Mouse (Mus musculus) MEL (cell line): ENCODE data around the gene Thsd1. TPM values are rescaled to one million over a fixed set of nuclear protein-coding genes. Genes with fewer than 3 reads are reported as not detected.

Experiments used
- DNase-seq: peaks from one replicate; pipeline ENCODE4 v3.0.0; 2011; ENCODE audit warnings: low read depth, low spot score
- H3K27ac ChIP-seq: 2 replicates; pipeline ENCODE4 v1.5.1; 2012; ENCODE audit warnings: low read depth, mild to moderate bottlenecking, control low read depth, low read length, moderate library complexity; ENCODE audit not compliant: control insufficient read depth
- H3K27me3 ChIP-seq, 2 experiments: fragments of 150-350 bp in 1 of 2; sonication (generic) in 1 of 2; 2 replicates each; pipeline ENCODE4 v1.6.1; 2012; ENCODE audit warnings: low read length in 2 of 2, mild to moderate bottlenecking in 2 of 2, improper control_type of control experiment in 1 of 2, moderate library complexity in 1 of 2; ENCODE audit not compliant: insufficient read depth in 2 of 2, control insufficient read depth in 1 of 2
- H3K36me3 ChIP-seq, 2 experiments: 2 replicates each; pipeline ENCODE4 v1.6.1; 2012 to 2014; ENCODE audit warnings: low read length in 2 of 2, improper control_type of control experiment in 1 of 2, inconsistent platforms in 1 of 2, mild to moderate bottlenecking in 1 of 2; ENCODE audit not compliant: insufficient read depth in 2 of 2, control insufficient read depth in 1 of 2
- H3K4me1 ChIP-seq, 2 experiments: fragments of 150-350 bp in 1 of 2; sonication (generic) in 1 of 2; 2 replicates each; pipeline ENCODE4 v1.6.1; 2012; ENCODE audit warnings: low read length in 2 of 2, improper control_type of control experiment in 1 of 2, mild to moderate bottlenecking in 1 of 2; ENCODE audit not compliant: insufficient read depth in 2 of 2, control insufficient read depth in 1 of 2
- H3K4me3 ChIP-seq, 2 experiments: fragments of 150-350 bp in 1 of 2; sonication (generic) in 1 of 2; 2 replicates each; pipeline ENCODE4 v1.5.1; 2012; ENCODE audit warnings: low read depth in 2 of 2, low read length in 2 of 2, mild to moderate bottlenecking in 2 of 2, moderate library complexity in 2 of 2, control low read depth in 1 of 2, improper control_type of control experiment in 1 of 2; ENCODE audit not compliant: control insufficient read depth in 1 of 2, insufficient read depth in 1 of 2
- H3K79me2 ChIP-seq: 2 replicates; pipeline ENCODE4 v1.6.1; 2012; ENCODE audit warnings: mild to moderate bottlenecking, low read length, moderate library complexity; ENCODE audit not compliant: control insufficient read depth, poor library complexity, insufficient read depth
- H3K9ac ChIP-seq: 2 replicates; pipeline ENCODE4 v1.6.1; 2012; ENCODE audit warnings: low read depth, mild to moderate bottlenecking, control low read depth, low read length, moderate library complexity; ENCODE audit not compliant: control insufficient read depth, poor library complexity, severe bottlenecking
- H3K9me3 ChIP-seq: fragments of 150-350 bp; sonication (generic); replicated peaks from 2 replicates; pipeline ENCODE4 v1.6.1; 2012; ENCODE audit warnings: mild to moderate bottlenecking, low read length, improper control_type of control experiment, moderate library complexity; ENCODE audit not compliant: insufficient read depth
- BHLHE40 ChIP-seq: IDR thresholded peaks from 2 replicates; pipeline ENCODE4 v1.6.1; 2012; ENCODE audit warnings: low read depth, mild to moderate bottlenecking, inconsistent platforms, low read length, improper control_type of control experiment, borderline replicate concordance
- CHD1 ChIP-seq: IDR thresholded peaks from 2 replicates; pipeline ENCODE4 v1.6.1; 2012; ENCODE audit warnings: low read depth, mild to moderate bottlenecking, inconsistent platforms, low read length, improper control_type of control experiment
- CTCF ChIP-seq, 3 experiments: IDR thresholded peaks in 2 of 3; conservative IDR thresholded peaks in 1 of 3; 2 replicates each; pipeline ENCODE4 v1.5.1; 2011 to 2012; ENCODE audit warnings: low read length in 3 of 3, low read depth in 2 of 3, mild to moderate bottlenecking in 2 of 3, improper control_type of control experiment in 1 of 3, inconsistent platforms in 1 of 3, mixed read lengths in 1 of 3, moderate library complexity in 1 of 3; ENCODE audit not compliant: control insufficient read depth in 1 of 3, insufficient read depth in 1 of 3, poor library complexity in 1 of 3, severe bottlenecking in 1 of 3
- E2F4 ChIP-seq: IDR thresholded peaks from 2 replicates; pipeline ENCODE4 v1.6.1; 2011; ENCODE audit warnings: low read depth, low read length, improper control_type of control experiment, borderline replicate concordance
- EP300 ChIP-seq, 2 experiments: IDR thresholded peaks; 2 replicates each; pipeline ENCODE4 v1.6.1; 2011; ENCODE audit warnings: improper control_type of control experiment in 2 of 2, low read length in 2 of 2, low read depth in 1 of 2, mild to moderate bottlenecking in 1 of 2
- ETS1 ChIP-seq: IDR thresholded peaks from 2 replicates; pipeline ENCODE4 v1.6.1; 2012; ENCODE audit warnings: low read depth, mild to moderate bottlenecking, inconsistent platforms, low read length, improper control_type of control experiment, moderate library complexity
- GABPA ChIP-seq: IDR thresholded peaks from 2 replicates; pipeline ENCODE4 v1.6.1; 2012; ENCODE audit warnings: low read depth, mild to moderate bottlenecking, inconsistent platforms, low read length, improper control_type of control experiment, moderate library complexity
- HCFC1 ChIP-seq: IDR thresholded peaks from 2 replicates; pipeline ENCODE4 v1.6.1; 2012; ENCODE audit warnings: low read depth, mild to moderate bottlenecking, inconsistent platforms, low read length, improper control_type of control experiment, moderate library complexity
- JUND ChIP-seq: IDR thresholded peaks from 2 replicates; pipeline ENCODE4 v1.6.1; 2011; ENCODE audit warnings: low read depth, mild to moderate bottlenecking, improper control_type of control experiment, low read length
- KAT2A ChIP-seq: conservative IDR thresholded peaks from 2 replicates; pipeline ENCODE4 v1.6.1; 2012; ENCODE audit warnings: low read depth, low read length, improper control_type of control experiment, inconsistent platforms
- MAFK ChIP-seq: IDR thresholded peaks from 2 replicates; pipeline ENCODE4 v1.6.1; 2011; ENCODE audit warnings: low read depth, mild to moderate bottlenecking, low read length, improper control_type of control experiment, borderline replicate concordance
- MAZ ChIP-seq: IDR thresholded peaks from 2 replicates; pipeline ENCODE4 v1.6.1; 2012; ENCODE audit warnings: low read depth, mild to moderate bottlenecking, inconsistent platforms, low read length, improper control_type of control experiment
- MEF2A ChIP-seq: IDR thresholded peaks from 2 replicates; pipeline ENCODE4 v1.6.1; 2014; ENCODE audit warnings: low read depth, mild to moderate bottlenecking, inconsistent platforms, low read length, improper control_type of control experiment; ENCODE audit not compliant: poor library complexity, insufficient replicate concordance, severe bottlenecking; ENCODE audit errors: extremely low read depth
- MXI1 ChIP-seq: IDR thresholded peaks from 2 replicates; pipeline ENCODE4 v1.6.1; 2011; ENCODE audit warnings: mild to moderate bottlenecking, low read depth, low read length, improper control_type of control experiment
- MYB ChIP-seq: IDR thresholded peaks from 2 replicates; pipeline ENCODE4 v1.6.1; 2011; ENCODE audit warnings: mild to moderate bottlenecking, low read depth, low read length, improper control_type of control experiment
- NELFE ChIP-seq: IDR thresholded peaks from 2 replicates; pipeline ENCODE4 v1.6.1; 2011; ENCODE audit warnings: low read depth, low read length, improper control_type of control experiment
- NRF1 ChIP-seq: IDR thresholded peaks from 2 replicates; pipeline ENCODE4 v1.6.1; 2014; ENCODE audit warnings: low read depth, mild to moderate bottlenecking, inconsistent platforms, low read length, improper control_type of control experiment, moderate library complexity; ENCODE audit not compliant: poor library complexity, insufficient read depth, severe bottlenecking
- POLR2A ChIP-seq, 2 experiments: IDR thresholded peaks; 2 replicates each; pipeline ENCODE4 v1.6.1; 2011 to 2012; ENCODE audit warnings: low read length in 2 of 2, mild to moderate bottlenecking in 2 of 2, control low read depth in 1 of 2, improper control_type of control experiment in 1 of 2, low read depth in 1 of 2, moderate library complexity in 1 of 2; ENCODE audit not compliant: control insufficient read depth in 1 of 2, insufficient read depth in 1 of 2, poor library complexity in 1 of 2
- POLR2AphosphoS2 ChIP-seq: IDR thresholded peaks from 2 replicates; pipeline ENCODE4 v1.6.1; 2011; ENCODE audit warnings: low read length, improper control_type of control experiment
- RCOR1 ChIP-seq: IDR thresholded peaks from 2 replicates; pipeline ENCODE4 v1.6.1; 2012; ENCODE audit warnings: low read depth, mild to moderate bottlenecking, inconsistent platforms, low read length, improper control_type of control experiment
- SIN3A ChIP-seq: IDR thresholded peaks from 2 replicates; pipeline ENCODE4 v1.6.1; 2012; ENCODE audit warnings: low read length, improper control_type of control experiment, inconsistent platforms
- SMC3 ChIP-seq: IDR thresholded peaks from 2 replicates; pipeline ENCODE4 v1.6.1; 2011; ENCODE audit warnings: low read depth, low read length, improper control_type of control experiment
- TAL1 ChIP-seq: IDR thresholded peaks from 2 replicates; pipeline ENCODE4 v1.6.1; 2012; ENCODE audit warnings: mild to moderate bottlenecking, inconsistent platforms, low read length, moderate library complexity, mixed read lengths
- TBP ChIP-seq: IDR thresholded peaks from 2 replicates; pipeline ENCODE4 v1.8.0; 2011; ENCODE audit warnings: low read depth, low read length, improper control_type of control experiment
- UBTF ChIP-seq: IDR thresholded peaks from 2 replicates; pipeline ENCODE4 v1.6.1; 2012; ENCODE audit warnings: low read depth, mild to moderate bottlenecking, inconsistent platforms, low read length, improper control_type of control experiment, moderate library complexity, borderline replicate concordance; ENCODE audit not compliant: insufficient read depth
- USF1 ChIP-seq: IDR thresholded peaks from 2 replicates; pipeline ENCODE4 v1.6.1; 2014; ENCODE audit warnings: low read depth, mild to moderate bottlenecking, inconsistent platforms, low read length, improper control_type of control experiment, moderate library complexity
- USF2 ChIP-seq, 2 experiments: IDR thresholded peaks; 2 replicates each; pipeline ENCODE4 v1.6.1; 2011 to 2012; ENCODE audit warnings: improper control_type of control experiment in 2 of 2, low read length in 2 of 2, borderline replicate concordance in 1 of 2, inconsistent platforms in 1 of 2, low read depth in 1 of 2, mild to moderate bottlenecking in 1 of 2; ENCODE audit not compliant: insufficient read depth in 1 of 2
- ZC3H11A ChIP-seq: IDR thresholded peaks from 2 replicates; pipeline ENCODE4 v1.6.1; 2012; ENCODE audit warnings: low read depth, mild to moderate bottlenecking, inconsistent platforms, low read length, improper control_type of control experiment
- ZKSCAN1 ChIP-seq: IDR thresholded peaks from 2 replicates; pipeline ENCODE4 v1.6.1; 2012; ENCODE audit warnings: low read depth, mild to moderate bottlenecking, inconsistent platforms, low read length, improper control_type of control experiment, moderate library complexity
- ZMIZ1 ChIP-seq: IDR thresholded peaks from 2 replicates; pipeline ENCODE4 v1.6.1; 2012; ENCODE audit warnings: low read depth, mild to moderate bottlenecking, inconsistent platforms, low read length, improper control_type of control experiment, moderate library complexity
- polyA plus RNA-seq, 2 experiments: library from polyadenylated mRNA; stranded (reverse) in 1 of 2; unstranded in 1 of 2; fragments of >175 nt in 1 of 2; fragments of >200 nt in 1 of 2; gene quantifications; 2 replicates each; pipeline versions ENCODE4 v1.2.1 to v1.2.4; 2012; ENCODE audit warnings: low replicate concordance in 2 of 2, low read depth in 1 of 2; ENCODE audit not compliant: insufficient read length in 2 of 2, insufficient read depth in 1 of 2, missing spikeins in 1 of 2
- total RNA-seq: library from RNA; depleted of rRNA; stranded (reverse); fragments of 300-350 nt; gene quantifications from 2 replicates; pipeline ENCODE4 v1.2.3, GENCODE M21; 2012

The Thsd1 gene
- total and polyA plus RNA-seq, 3 experiments: 0.10 TPM; not detected in 2

- Histone ChIP-seq H3K36me3 (no peaks in the 10 kb centered on the region), H3K4me3 (no peak overlapping the region), H3K27me3 (no peaks in the 10 kb centered on the region; a peak in 1 of 4 replicates), H3K4me1 (no peaks in the 10 kb centered on the region), H3K79me2 (no peaks in the 10 kb centered on the region), H3K9ac (no peak overlapping the region), H3K27ac (no peak overlapping the region), H3K9me3 (no peaks in the 10 kb centered on the region)
- no peak for TF ChIP-seq BHLHE40
- no peak for TF ChIP-seq TAL1
- TF ChIP-seq JUND: no peak
- TF ChIP-seq USF2 (IDR thresholded peaks at IDR 0.05; ENCODE audit: borderline replicate concordance in 1 of 2, insufficient read depth in 1 of 2, low read depth in 1 of 2, low read length in 2 of 2): no peak
- TF ChIP-seq ZKSCAN1: no peak
- no peak for TF ChIP-seq MXI1
- no peak for TF ChIP-seq EP300 (IDR thresholded peaks at IDR 0.05; ENCODE audit: low read depth in 1 of 2, low read length in 2 of 2)
- no peak for TF ChIP-seq POLR2AphosphoS2
- TF ChIP-seq ETS1: no peak
- no peak for TF ChIP-seq KAT2A
- no peak for TF ChIP-seq CTCF (IDR thresholded peaks at IDR 0.05 in 2 of 3, conservative IDR thresholded peaks at IDR 0.05 in 1 of 3; ENCODE audit: control insufficient read depth in 1 of 3, insufficient read depth in 1 of 3, low read depth in 2 of 3, low read length in 3 of 3, poor library complexity in 1 of 3, severe bottlenecking in 1 of 3)
- TF ChIP-seq NELFE: no peak
- TF ChIP-seq HCFC1: no peak
- no peak for TF ChIP-seq MAFK
- no peak for TF ChIP-seq MAZ
- TF ChIP-seq SMC3: no peak
- TF ChIP-seq SIN3A: no peak
- no peak for TF ChIP-seq ZC3H11A
- TF ChIP-seq GABPA: no peak
- DNase-seq: peak; percentile 23
These were observed 18.6 kb downstream of the Thsd1 start for GRCm38 (mm10) chr8:22245663-22246062.

GRCm38 (mm10) chr8:22247956-22248355 is 20.8 kb downstream of the Thsd1 start:
- Histone ChIP-seq H3K36me3 (no peaks in the 10 kb centered on the region), H3K4me1 (no peaks in the 10 kb centered on the region), H3K9ac (no peak overlapping the region), H3K9me3 (no peaks in the 10 kb centered on the region), H3K27ac (no peak overlapping the region), H3K79me2 (no peaks in the 10 kb centered on the region), H3K4me3 (no peak overlapping the region), H3K27me3 (no peaks in the 10 kb centered on the region; a peak in 1 of 4 replicates)
- DNase-seq: no peak
- no peak for TF ChIP-seq ZC3H11A
- no peak for TF ChIP-seq CTCF (IDR thresholded peaks at IDR 0.05 in 2 of 3, conservative IDR thresholded peaks at IDR 0.05 in 1 of 3; ENCODE audit: control insufficient read depth in 1 of 3, insufficient read depth in 1 of 3, low read depth in 2 of 3, low read length in 3 of 3, poor library complexity in 1 of 3, severe bottlenecking in 1 of 3)
- no peak for TF ChIP-seq USF2 (IDR thresholded peaks at IDR 0.05; ENCODE audit: borderline replicate concordance in 1 of 2, insufficient read depth in 1 of 2, low read depth in 1 of 2, low read length in 2 of 2)
- no peak for TF ChIP-seq UBTF
- TF ChIP-seq MEF2A: no peak
- TF ChIP-seq CHD1: no peak
- no peak for TF ChIP-seq MAZ
- TF ChIP-seq ZKSCAN1: no peak
- no peak for TF ChIP-seq NRF1
- no peak for TF ChIP-seq POLR2A (IDR thresholded peaks at IDR 0.05; ENCODE audit: control insufficient read depth in 1 of 2, insufficient read depth in 1 of 2, low read depth in 1 of 2, low read length in 2 of 2, poor library complexity in 1 of 2)
- no peak for TF ChIP-seq SMC3
- no peak for TF ChIP-seq GABPA
- no peak for TF ChIP-seq E2F4
- no peak for TF ChIP-seq ETS1
- no peak for TF ChIP-seq TBP
- no peak for TF ChIP-seq MYB
- no peak for TF ChIP-seq ZMIZ1
- no peak for TF ChIP-seq RCOR1
- TF ChIP-seq USF1: no peak
- TF ChIP-seq MXI1: no peak
